Mouse (Mus musculus): Measurements from ENCODE around the gene Ctdsp2. TPM values are rescaled to one million over a fixed set of nuclear protein-coding genes. Genes with fewer than 3 reads are reported as not detected.

Gene Ctdsp2
- polyA plus RNA-seq (2014; fragmentation: Nextera tagmentation; extraction: Ambion mirVana): 40.6 and 42.8 TPM in 2 replicates

DNA sequence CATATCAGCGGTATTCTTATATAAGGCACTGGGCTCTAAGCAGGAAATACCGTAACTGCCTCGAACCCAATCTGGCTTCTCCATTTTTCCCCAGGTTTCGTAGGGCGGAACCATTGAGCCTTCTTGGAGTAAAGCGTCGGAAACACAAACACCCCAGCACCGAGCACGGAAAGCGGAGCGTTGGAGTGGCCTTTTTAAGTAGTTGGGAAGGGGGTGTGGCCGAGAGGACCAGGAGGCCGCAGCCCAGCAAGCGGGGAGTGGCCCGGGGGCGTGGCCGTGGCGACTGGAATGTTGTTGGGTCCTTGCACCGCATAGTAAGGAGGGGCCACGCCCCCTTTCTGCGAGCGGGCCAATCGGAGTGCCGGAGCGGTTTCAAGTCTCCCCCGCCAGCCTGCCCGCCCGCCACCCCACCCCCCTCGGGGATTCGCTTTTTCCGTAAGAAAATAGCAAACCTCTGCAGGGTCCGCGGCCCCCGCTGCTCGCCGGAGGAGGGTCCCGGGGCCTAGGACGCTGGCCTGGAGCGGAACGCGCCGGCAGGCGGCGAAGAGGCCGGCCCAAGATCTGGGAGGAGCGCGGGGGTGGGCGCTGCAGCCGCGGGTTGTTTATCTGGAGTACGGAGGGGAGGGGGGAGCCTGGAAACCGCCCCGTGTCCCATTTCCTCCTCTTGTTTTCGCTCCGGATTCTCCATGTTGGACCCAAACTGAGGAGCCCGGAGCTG, at the start of gene Ctdsp2:
Gene Ctdsp2, plus strand, starts transcription at position 441 of the 718 bp plus-strand sequence.
- Histone ChIP-seq H3K4me2 (peak within 1 kb of the TSS; percentile 75), H3K9ac (ENCODE audit: low read length) (peak within 1 kb of the TSS; percentile 85), H3K36me3 (ENCODE audit: control insufficient read depth, insufficient read depth, low read length) (no peaks in the 10 kb centered on the region), H3K9me3 (ENCODE audit: control insufficient read depth, low read length) (no peaks in the 10 kb centered on the region), H3K27ac (ENCODE audit: low read depth, low read length) (peak within 1 kb of the TSS; percentile 99), H3K4me3 (ENCODE audit: low read depth, low read length) (peak within 1 kb of the TSS; percentile 88), H3K27me3 (ENCODE audit: control insufficient read depth, insufficient read depth, low read length) (no peaks in the 10 kb centered on the region), H3K4me1 (ENCODE audit: control insufficient read depth, insufficient read depth, low read length) (peaks cover 37% of the 10 kb centered on the region)
- ATAC-seq (ENCODE audit: low FRiP score) (peak; percentile 92), DNase-seq (ENCODE audit: low spot score, missing footprints) (peak; percentile 100)
- under 1% methylated on average over 48 of the region's 56 CpGs for whole genome bisulfite sequencing

DNA sequence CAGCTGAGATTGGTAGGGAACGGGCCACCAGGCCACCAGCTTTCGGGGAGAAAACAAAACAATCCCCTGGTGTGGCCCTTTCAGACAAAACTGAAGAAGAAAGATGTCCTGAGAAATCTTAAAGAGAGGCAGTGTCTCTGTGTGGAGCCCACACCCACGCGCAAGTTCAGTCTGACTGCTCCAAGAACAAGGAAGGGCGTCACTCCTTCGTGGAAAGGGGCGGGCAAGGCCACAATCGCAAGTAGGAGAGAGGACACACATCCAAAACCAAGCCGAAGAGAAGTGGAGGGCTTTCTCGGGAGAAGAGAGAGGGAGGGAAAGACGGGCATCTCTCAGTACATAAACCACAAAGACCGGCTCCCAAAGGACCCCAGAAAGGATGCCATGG, 49.7 kb upstream of the Ctdsp2 start:
- peaks cover 32% of the 10 kb centered on the region for H3K4me1 ChIP-seq (ENCODE audit: control insufficient read depth, insufficient read depth, low read length)
- peak overlapping the region; percentile 98 for H3K4me2 ChIP-seq
- peak overlapping the region; percentile 80 for H3K9ac ChIP-seq (ENCODE audit: low read length)
- peak overlapping the region; percentile 51 for H3K4me3 ChIP-seq (ENCODE audit: low read depth, low read length)
- ATAC-seq (ENCODE audit: low FRiP score) (no peak), DNase-seq (ENCODE audit: low spot score, missing footprints) (no peak)
- no peaks in the 10 kb centered on the region for H3K36me3 ChIP-seq (ENCODE audit: control insufficient read depth, insufficient read depth, low read length)
- H3K27ac ChIP-seq (ENCODE audit: low read depth, low read length): no peak overlapping the region
- no peaks in the 10 kb centered on the region for H3K9me3 ChIP-seq (ENCODE audit: control insufficient read depth, low read length)
- H3K27me3 ChIP-seq (ENCODE audit: control insufficient read depth, insufficient read depth, low read length): peaks cover 10% of the 10 kb centered on the region; the same call in 1 of the 2 replicates
- WGBS: 23% methylated on average over 12 of the region's 12 CpGs

DNA sequence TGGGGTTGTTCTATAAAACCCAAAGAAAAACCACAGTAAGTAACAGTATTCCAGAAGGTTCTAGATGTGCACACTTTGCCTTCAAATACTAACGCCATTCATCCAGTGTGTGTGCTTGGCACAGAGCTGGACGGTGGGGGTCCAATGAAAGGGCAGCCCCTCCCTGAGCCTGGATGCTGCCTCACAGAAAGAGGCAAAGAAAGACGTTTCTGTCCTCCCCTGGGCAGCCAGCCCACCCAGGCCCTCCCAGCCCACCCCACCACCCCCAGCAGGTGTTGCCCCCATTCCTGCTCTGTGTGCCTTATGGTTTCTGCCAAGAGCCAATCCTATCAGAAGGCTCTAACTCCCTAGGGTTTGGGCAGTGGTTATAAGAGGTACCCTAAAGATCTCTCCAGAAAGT, 49.0 kb upstream of the Ctdsp2 start:
- no peak overlapping the region for H3K27ac ChIP-seq (ENCODE audit: low read depth, low read length)
- 54% methylated on average over 3 of the region's 3 CpGs for WGBS
- H3K4me3 ChIP-seq (ENCODE audit: low read depth, low read length): no peak overlapping the region
- ATAC-seq (ENCODE audit: low FRiP score): no peak
- no peaks in the 10 kb centered on the region for H3K36me3 ChIP-seq (ENCODE audit: control insufficient read depth, insufficient read depth, low read length)
- H3K9me3 ChIP-seq (ENCODE audit: control insufficient read depth, low read length): no peaks in the 10 kb centered on the region
- DNase-seq (ENCODE audit: low spot score, missing footprints): no peak
- peaks cover 10% of the 10 kb centered on the region; the same call in 1 of the 2 replicates for H3K27me3 ChIP-seq (ENCODE audit: control insufficient read depth, insufficient read depth, low read length)
- peaks cover 32% of the 10 kb centered on the region for H3K4me1 ChIP-seq (ENCODE audit: control insufficient read depth, insufficient read depth, low read length)
- no peak overlapping the region for H3K9ac ChIP-seq (ENCODE audit: low read length)
- H3K4me2 ChIP-seq: no peak overlapping the region

DNA sequence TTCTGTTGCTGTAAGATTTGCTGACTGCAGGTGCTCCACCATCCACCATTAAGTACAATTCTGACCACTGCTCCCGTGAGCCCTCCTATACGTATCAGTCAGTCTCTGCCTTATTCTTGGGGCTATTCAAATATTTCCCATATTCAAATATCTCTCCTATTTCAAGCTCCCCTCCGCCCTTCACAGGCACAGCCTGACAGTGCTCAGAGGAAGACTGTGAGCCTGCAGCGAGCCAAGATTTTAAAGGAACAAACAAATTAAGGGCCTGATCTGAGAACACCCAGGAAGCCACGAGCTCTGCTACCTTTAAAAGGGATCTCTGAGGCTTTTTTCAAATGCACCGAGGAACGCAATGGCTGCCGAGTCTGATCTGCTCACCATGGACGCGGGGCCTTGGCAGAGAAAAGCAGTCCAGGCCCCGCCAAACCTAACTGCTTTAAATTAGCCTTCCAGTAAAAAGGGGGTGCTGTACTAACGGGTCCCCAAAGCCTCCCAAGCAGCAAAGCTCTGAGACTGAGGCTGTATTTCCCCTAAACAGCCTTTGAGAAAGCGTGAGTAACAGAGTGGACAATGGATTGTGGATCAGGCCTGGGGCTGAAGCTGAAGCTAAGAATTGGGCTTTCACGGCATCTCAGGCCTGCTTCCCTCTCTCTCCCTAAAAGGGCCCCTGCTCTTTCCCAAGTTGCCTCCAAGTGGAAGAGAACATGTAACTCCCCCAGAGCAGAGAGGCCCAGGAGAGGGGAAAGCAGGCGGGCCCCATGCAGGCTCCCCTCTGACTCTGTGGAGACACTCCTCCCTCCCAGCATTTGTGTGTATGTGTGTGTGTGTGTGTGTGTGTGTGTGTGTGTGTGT, 48.0 kb upstream of the Ctdsp2 start:
- DNase-seq (ENCODE audit: low spot score, missing footprints) (peak; percentile 93), ATAC-seq (ENCODE audit: low FRiP score) (peak; percentile 48)
- peaks cover 10% of the 10 kb centered on the region; the same call in 1 of the 2 replicates for H3K27me3 ChIP-seq (ENCODE audit: control insufficient read depth, insufficient read depth, low read length)
- H3K9me3 ChIP-seq (ENCODE audit: control insufficient read depth, low read length): no peaks in the 10 kb centered on the region
- peak overlapping the region; percentile 65 for H3K9ac ChIP-seq (ENCODE audit: low read length)
- H3K4me2 ChIP-seq: no peak overlapping the region
- H3K27ac ChIP-seq (ENCODE audit: low read depth, low read length): peak overlapping the region; percentile 41; the same call in 1 of the 2 replicates
- no peak overlapping the region for H3K4me3 ChIP-seq (ENCODE audit: low read depth, low read length)
- peaks cover 32% of the 10 kb centered on the region for H3K4me1 ChIP-seq (ENCODE audit: control insufficient read depth, insufficient read depth, low read length)
- 32% methylated on average over 15 of the region's 15 CpGs for WGBS
- no peaks in the 10 kb centered on the region for H3K36me3 ChIP-seq (ENCODE audit: control insufficient read depth, insufficient read depth, low read length)

DNA sequence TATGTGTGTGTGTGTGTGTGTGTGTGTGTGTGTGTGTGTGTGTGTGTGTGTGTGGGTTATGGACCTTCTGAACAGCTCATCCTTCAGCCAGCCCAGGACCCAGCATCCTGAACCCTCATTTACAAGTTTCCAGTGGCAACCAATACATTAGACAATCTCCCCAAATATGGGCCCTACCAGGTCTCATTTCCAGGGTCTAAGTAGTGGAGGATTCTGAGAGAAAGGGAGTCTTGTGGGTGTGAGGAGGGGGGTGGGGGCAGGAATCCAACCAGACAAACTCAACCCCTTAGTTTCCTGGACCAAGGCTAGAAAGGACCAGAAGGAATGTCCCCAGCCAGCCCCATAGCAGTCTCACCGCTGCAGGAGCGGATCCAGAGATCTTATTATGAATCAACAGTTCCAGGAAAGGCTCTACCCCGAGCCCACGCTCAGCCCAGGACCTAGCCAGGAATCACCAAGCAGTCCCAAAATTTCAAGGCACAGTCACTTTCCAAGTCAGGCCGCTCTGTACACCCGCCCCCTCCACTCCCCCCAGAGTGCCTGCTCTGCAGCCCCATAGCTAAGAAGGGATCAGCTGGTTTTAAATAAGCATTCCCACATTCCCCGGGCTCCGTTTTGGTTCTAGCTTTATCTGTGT, 47.3 kb upstream of the Ctdsp2 start:
- H3K4me3 ChIP-seq (ENCODE audit: low read depth, low read length): no peak overlapping the region
- peaks cover 6% of the 10 kb centered on the region; the same call in 1 of the 2 replicates for H3K27me3 ChIP-seq (ENCODE audit: control insufficient read depth, insufficient read depth, low read length)
- H3K4me1 ChIP-seq (ENCODE audit: control insufficient read depth, insufficient read depth, low read length): peaks cover 32% of the 10 kb centered on the region
- no peaks in the 10 kb centered on the region for H3K9me3 ChIP-seq (ENCODE audit: control insufficient read depth, low read length)
- DNase-seq (ENCODE audit: low spot score, missing footprints) (peak; percentile 88), ATAC-seq (ENCODE audit: low FRiP score) (no peak)
- H3K9ac ChIP-seq (ENCODE audit: low read length): 0 out of 2 replicates have a peak overlapping the region, but pooled peaks have one; percentile 14
- H3K36me3 ChIP-seq (ENCODE audit: control insufficient read depth, insufficient read depth, low read length): no peaks in the 10 kb centered on the region
- WGBS: 70% methylated on average over 8 of the region's 8 CpGs
- no peak overlapping the region; the same call in 1 of the 2 replicates for H3K27ac ChIP-seq (ENCODE audit: low read depth, low read length)
- H3K4me2 ChIP-seq: no peak overlapping the region

DNA sequence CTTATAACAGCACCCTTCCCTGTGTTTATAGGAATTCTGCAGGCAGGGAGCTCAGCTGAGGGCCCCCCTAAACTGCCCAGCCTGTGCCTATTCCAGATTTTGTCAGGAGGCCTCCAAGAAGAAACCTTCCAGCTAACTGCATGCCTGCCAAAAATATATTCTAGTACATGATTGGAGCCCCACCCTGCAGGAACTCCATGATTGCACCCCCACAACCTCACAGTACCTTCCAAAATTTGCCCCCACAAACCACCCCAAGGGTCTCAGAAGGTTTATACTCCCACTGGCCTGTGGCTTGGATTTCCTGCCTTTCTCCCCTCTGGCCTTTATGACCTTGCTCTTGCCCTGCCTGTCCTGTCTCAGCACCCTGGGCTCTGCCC, 46.8 kb upstream of the Ctdsp2 start:
- Histone ChIP-seq H3K36me3 (ENCODE audit: control insufficient read depth, insufficient read depth, low read length) (no peaks in the 10 kb centered on the region), H3K4me1 (ENCODE audit: control insufficient read depth, insufficient read depth, low read length) (peaks cover 32% of the 10 kb centered on the region), H3K4me3 (ENCODE audit: low read depth, low read length) (no peak overlapping the region), H3K27me3 (ENCODE audit: control insufficient read depth, insufficient read depth, low read length) (peaks cover 6% of the 10 kb centered on the region; the same call in 1 of the 2 replicates), H3K4me2 (no peak overlapping the region), H3K27ac (ENCODE audit: low read depth, low read length) (no peak overlapping the region), H3K9ac (ENCODE audit: low read length) (0 out of 2 replicates have a peak overlapping the region, but pooled peaks have one; percentile 14), H3K9me3 (ENCODE audit: control insufficient read depth, low read length) (no peaks in the 10 kb centered on the region)
- ATAC-seq (ENCODE audit: low FRiP score) (no peak), DNase-seq (ENCODE audit: low spot score, missing footprints) (no peak)

DNA sequence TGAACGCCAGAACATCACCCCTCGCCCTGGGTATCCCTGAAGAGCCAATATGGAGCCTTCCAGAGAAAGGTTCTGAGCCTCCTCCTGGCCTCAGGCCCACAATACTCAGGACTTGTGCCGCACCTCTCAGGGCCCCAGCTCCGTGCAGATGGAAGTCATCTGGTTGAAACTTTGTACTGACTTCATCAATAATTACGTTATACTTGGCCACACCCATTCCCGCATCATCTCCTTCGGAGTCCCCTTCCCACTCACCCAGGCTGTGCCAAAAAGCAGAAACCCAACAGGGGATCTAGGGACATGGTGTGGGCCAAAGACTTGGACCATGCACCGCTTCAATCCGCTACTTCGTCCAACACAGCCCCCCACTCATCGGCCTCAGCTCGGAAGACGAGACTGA, 44.0 kb upstream of the Ctdsp2 start:
- no peak overlapping the region for H3K27ac ChIP-seq (ENCODE audit: low read depth, low read length)
- peaks cover 9% of the 10 kb centered on the region for H3K4me1 ChIP-seq (ENCODE audit: control insufficient read depth, insufficient read depth, low read length)
- no peak overlapping the region for H3K4me3 ChIP-seq (ENCODE audit: low read depth, low read length)
- WGBS: 94% methylated on average over 13 of the region's 13 CpGs
- no peak for ATAC-seq (ENCODE audit: low FRiP score)
- H3K27me3 ChIP-seq (ENCODE audit: control insufficient read depth, insufficient read depth, low read length): no peaks in the 10 kb centered on the region; the same call in 1 of the 2 replicates
- peaks cover 3% of the 10 kb centered on the region; the same call in 1 of the 2 replicates for H3K9me3 ChIP-seq (ENCODE audit: control insufficient read depth, low read length)
- H3K9ac ChIP-seq (ENCODE audit: low read length): no peak overlapping the region
- no peak overlapping the region for H3K4me2 ChIP-seq
- no peak for DNase-seq (ENCODE audit: low spot score, missing footprints)
- no peaks in the 10 kb centered on the region for H3K36me3 ChIP-seq (ENCODE audit: control insufficient read depth, insufficient read depth, low read length)

DNA sequence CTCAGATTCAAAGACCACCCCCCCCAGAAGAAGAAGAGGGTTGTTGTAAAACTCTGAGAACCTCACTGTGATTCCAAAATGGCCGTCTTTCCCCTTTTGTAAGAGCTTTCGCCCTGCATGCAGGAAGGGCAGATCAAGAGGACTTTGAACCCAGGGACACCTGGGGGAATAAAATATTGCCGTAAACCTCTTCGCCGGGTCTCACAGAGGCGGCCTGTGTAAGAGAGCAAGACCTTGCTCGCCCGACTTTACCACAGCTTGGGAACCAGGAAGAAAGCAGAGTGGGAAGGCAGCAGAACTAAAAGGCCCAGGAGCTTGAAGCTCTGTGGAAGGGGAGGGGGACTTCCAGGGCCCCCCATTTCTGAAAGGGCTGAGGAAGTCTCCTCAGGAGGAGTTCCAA, 43.4 kb upstream of the Ctdsp2 start:
- H3K36me3 ChIP-seq (ENCODE audit: control insufficient read depth, insufficient read depth, low read length): no peaks in the 10 kb centered on the region
- ATAC-seq (ENCODE audit: low FRiP score) (no peak), DNase-seq (ENCODE audit: low spot score, missing footprints) (no peak)
- H3K27ac ChIP-seq (ENCODE audit: low read depth, low read length): no peak overlapping the region
- no peaks in the 10 kb centered on the region for H3K27me3 ChIP-seq (ENCODE audit: control insufficient read depth, insufficient read depth, low read length)
- peaks cover 7% of the 10 kb centered on the region for H3K4me1 ChIP-seq (ENCODE audit: control insufficient read depth, insufficient read depth, low read length)
- WGBS: 88% methylated on average over 8 of the region's 8 CpGs
- no peak overlapping the region for H3K4me2 ChIP-seq
- no peak overlapping the region for H3K4me3 ChIP-seq (ENCODE audit: low read depth, low read length)
- no peak overlapping the region for H3K9ac ChIP-seq (ENCODE audit: low read length)
- peaks cover 3% of the 10 kb centered on the region; the same call in 1 of the 2 replicates for H3K9me3 ChIP-seq (ENCODE audit: control insufficient read depth, low read length)

Measured in midbrain, embryonic 11.5 days (tissue).